Mouse (Mus musculus) kidney, adult 2 months (tissue): ENCODE results near the gene Cped1. TPM values are rescaled to one million over a fixed set of nuclear protein-coding genes. Genes with fewer than 3 reads are reported as not detected.

Source experiments
- DNase-seq: peaks from one replicate; pipeline ENCODE4 v3.0.0; 2021
- H3K27ac ChIP-seq: fragments of 200-500 bp; 2 replicates; pipeline ENCODE4 v1.5.1; 2012; ENCODE audit warnings: low read depth, low read length, control low read depth, inconsistent platforms; ENCODE audit not compliant: insufficient read depth
- H3K27me3 ChIP-seq: fragments of 200-500 bp; replicated peaks from 2 replicates; pipeline ENCODE4 v1.6.1; 2012; ENCODE audit warnings: mild to moderate bottlenecking, moderate library complexity, low read length, inconsistent platforms; ENCODE audit not compliant: control insufficient read depth, insufficient read depth
- H3K36me3 ChIP-seq: fragments of 200-500 bp; 2 replicates; pipeline ENCODE4 v1.6.1; 2012; ENCODE audit warnings: mild to moderate bottlenecking, moderate library complexity, low read length, inconsistent platforms; ENCODE audit not compliant: control insufficient read depth, insufficient read depth
- H3K4me1 ChIP-seq: fragments of 200-500 bp; 2 replicates; pipeline ENCODE4 v1.6.1; 2011; ENCODE audit warnings: low read length; ENCODE audit not compliant: control insufficient read depth, insufficient read depth
- H3K4me3 ChIP-seq: fragments of 200-500 bp; 2 replicates; pipeline ENCODE4 v1.5.1; 2011; ENCODE audit warnings: mild to moderate bottlenecking, low read depth, low read length, control low read depth; ENCODE audit not compliant: insufficient read depth
- CTCF ChIP-seq: fragments of 200-500 bp; conservative IDR thresholded peaks from 2 replicates; pipeline ENCODE4 v1.5.1; 2011; ENCODE audit warnings: low read depth, mild to moderate bottlenecking, control low read depth, low read length, moderate library complexity, mixed read lengths; ENCODE audit not compliant: insufficient read depth, insufficient read length
- POLR2A ChIP-seq: fragments of 200-500 bp; IDR thresholded peaks from one replicate; pipeline ENCODE4 v1.6.1; 2011; ENCODE audit warnings: low read depth, low read length, control low read depth
- WGBS: fragments of 180-500 bp; shearing (Covaris S2); methylation state at CpG from one replicate; pipeline ENCODE4 v1.1.7; 2018; 5-methylcytosine and 5-hydroxymethylcytosine counted together
- polyA plus RNA-seq: library from polyadenylated mRNA; depleted of rRNA; stranded (reverse); fragments of >200 nt; gene quantifications from 2 replicates; pipeline ENCODE4 v1.2.3, GENCODE M21; 2012

The Cped1 gene
- polyA plus RNA-seq, 1 experiment, result 6.2 TPM

DNA sequence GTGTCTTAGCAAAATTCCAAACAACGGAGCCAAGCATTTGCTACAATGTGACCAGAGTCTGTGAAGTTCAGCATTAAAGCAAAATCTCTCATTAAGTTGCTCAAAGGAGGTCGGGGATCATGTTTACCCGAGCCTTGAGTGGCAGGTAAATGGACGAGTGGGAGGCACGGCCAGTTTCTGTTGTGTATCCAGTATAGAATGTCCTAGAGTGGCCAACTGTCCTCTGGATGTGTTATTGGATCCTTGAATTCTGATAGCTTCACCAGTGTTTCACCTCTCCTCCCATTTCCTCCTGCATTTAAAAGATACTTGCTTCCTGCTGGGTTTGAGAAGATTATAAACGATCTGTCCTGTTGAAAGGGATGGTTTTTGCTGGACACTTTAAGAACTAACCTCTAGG is 14.4 kb downstream of the Cped1 start:
- DNase-seq, result no peak
- Histone ChIP-seq H3K4me1 (0 out of 2 replicates have a peak, but pooled peaks cover 2% of the 10 kb centered on the region), H3K27ac (no peak overlapping the region), H3K36me3 (no peaks in the 10 kb centered on the region), H3K27me3 (no peaks in the 10 kb centered on the region), H3K4me3 (no peak overlapping the region)
- TF ChIP-seq POLR2A, result no peak
- TF ChIP-seq CTCF, result no peak
- WGBS, result 30% methylated on average over 6 of the region's 6 CpGs

DNA sequence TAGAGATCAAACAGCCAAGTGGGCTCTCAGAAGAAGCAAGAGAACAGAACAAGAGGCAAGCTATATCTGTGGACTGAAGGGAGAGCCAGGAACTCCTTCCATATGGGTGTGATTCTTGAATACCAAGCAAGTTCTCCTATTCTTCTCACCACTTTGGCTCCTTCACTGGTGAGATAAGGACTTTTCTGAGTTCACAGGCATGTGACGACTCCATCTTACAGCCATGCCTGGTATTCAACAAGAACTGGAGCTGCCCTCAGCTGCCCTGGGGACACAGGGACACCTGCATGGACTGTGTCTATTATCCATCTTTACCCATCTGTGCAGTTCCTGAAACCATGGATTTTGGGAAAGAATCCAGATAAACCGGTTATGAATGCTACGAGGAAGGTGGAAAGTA is 15.2 kb downstream of the Cped1 start:
- H3K27ac ChIP-seq, result no peak overlapping the region
- DNase-seq, result no peak
- 0 out of 2 replicates have a peak, but pooled peaks cover 2% of the 10 kb centered on the region for H3K4me1 ChIP-seq
- WGBS, result 58% methylated on average over 3 of the region's 3 CpGs
- no peak overlapping the region for H3K4me3 ChIP-seq
- TF ChIP-seq CTCF (no peak), POLR2A (no peak)
- no peaks in the 10 kb centered on the region for H3K36me3 ChIP-seq
- H3K27me3 ChIP-seq, result no peaks in the 10 kb centered on the region

DNA sequence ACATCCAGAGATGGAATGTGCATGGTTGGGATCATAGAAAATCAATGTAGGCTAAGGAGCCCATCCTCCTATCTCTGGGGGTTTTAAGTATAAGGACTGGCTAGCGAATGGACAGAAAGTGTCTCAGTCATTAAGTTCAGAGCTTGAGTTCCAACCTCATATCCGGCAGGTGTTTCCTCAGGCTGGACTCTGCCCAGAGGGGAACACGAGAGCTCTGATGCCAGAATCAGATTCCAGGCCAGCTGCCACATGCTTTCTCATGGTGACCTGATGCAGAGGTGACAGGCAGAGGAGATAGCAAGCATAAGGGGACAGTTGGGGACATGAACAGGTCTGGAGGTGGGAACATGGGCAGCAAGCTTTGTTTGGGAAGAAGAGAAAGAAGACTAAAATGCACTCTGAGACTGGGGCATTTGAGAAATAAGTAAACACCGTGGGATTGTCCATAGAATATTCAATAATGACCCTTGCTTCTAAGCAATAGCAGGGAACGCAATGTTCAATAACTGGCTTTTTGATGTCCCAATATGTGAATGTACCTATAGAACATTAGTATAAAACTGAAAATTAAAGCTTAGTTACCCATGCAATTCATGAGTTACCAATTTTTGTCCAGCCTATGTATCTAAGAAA is 15.7 kb downstream of the Cped1 start:
- DNase-seq, result peak; percentile 74
- 59% methylated on average over 5 of the region's 5 CpGs for WGBS
- H3K27me3 ChIP-seq, result no peaks in the 10 kb centered on the region
- H3K36me3 ChIP-seq, result no peaks in the 10 kb centered on the region
- H3K4me3 ChIP-seq, result no peak overlapping the region
- 0 out of 2 replicates have a peak, but pooled peaks cover 2% of the 10 kb centered on the region for H3K4me1 ChIP-seq
- TF ChIP-seq CTCF, result no peak
- TF ChIP-seq POLR2A, result no peak
- no peak overlapping the region for H3K27ac ChIP-seq

DNA sequence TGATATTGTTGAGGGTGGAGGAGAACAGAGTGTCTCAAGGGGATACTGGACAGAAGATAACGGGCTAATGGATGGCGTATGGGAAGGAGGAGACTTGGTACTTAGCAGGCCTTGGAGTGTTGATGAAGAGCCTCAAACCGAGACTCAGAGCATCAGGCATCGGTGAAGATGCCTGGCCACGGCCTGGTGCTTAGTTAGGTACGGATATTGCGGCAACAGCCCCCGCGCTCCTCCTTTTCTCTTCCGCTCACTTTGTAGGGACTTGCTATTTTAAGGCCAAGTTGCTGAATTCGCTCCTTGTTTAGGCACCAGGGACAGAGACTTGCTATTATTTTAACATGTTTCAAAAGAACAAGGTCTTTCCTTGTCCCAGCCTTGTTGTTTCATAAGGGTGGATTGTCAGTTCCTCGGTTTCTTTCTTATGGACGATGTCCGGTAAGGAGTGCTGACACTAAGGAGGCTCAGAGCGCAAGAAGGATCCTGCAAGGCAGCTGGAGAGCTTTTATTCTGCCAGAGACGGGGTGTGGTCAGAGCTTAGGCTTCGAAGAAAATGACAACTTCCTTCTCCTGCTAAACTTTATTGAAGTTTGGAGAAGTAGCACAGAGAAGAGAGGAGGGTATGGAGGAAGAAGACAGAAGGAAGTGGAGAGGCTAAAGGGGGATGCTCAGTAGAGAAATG is 16.9 kb downstream of the Cped1 start:
- Histone ChIP-seq H3K27me3 (no peaks in the 10 kb centered on the region), H3K4me1 (0 out of 2 replicates have a peak, but pooled peaks cover 2% of the 10 kb centered on the region), H3K27ac (peak overlapping the region; percentile 49; the same call in 1 of the 2 replicates), H3K4me3 (no peak overlapping the region), H3K36me3 (no peaks in the 10 kb centered on the region)
- DNase-seq, result no peak
- TF ChIP-seq POLR2A (no peak), CTCF (no peak)
- WGBS, result 49% methylated on average over 17 of the region's 17 CpGs

DNA sequence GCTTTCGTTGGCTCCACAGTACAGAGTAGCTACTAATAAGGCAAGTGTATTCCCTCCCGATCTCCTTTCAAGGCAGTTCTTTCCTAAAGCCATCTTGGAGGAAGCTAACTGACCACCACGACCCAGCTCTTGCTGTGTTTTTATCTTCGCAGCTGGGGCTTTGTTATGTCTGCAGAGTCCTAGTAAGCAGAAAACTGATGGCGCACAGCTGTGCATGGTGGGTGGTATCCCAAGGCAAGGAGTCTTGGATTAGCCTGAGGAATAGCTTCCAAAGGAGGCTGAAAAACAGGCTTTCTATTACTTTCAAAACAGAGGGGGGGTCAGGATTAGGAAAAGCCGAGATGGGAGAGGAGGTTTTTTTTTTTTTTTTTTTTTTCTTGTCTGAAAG is 17.5 kb downstream of the Cped1 start:
- 30% methylated on average over 6 of the region's 6 CpGs for WGBS
- no peak overlapping the region for H3K4me3 ChIP-seq
- no peak for TF ChIP-seq POLR2A
- TF ChIP-seq CTCF, result no peak

DNA sequence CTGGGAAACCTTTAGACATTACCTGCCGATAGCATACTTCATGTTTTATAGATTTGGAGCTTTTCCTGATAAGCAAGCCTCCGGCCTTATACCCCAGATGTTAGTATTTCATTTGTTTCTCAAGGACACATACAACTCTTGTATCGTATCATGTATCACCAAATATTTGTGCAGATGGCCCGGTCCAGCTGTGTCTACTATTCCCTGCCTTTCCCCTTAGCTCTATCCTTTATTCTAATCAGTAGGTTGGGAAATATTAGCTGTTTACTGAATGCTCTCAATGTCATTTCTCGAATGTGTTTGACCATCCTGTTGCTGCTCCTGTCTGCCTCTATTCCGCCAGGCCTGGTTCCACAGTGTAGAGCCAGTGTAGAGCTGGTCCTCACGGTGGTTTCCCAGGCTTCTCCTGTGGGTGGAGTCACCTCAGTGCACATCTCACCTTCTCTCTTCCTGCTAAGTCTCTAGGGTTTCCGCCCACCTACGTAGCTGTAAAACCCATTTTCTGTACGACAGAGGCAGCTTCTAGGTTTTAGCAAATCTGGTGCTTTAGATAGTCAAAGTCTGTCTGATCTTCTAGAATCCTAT is 18.3 kb downstream of the Cped1 start:
- H3K4me1 ChIP-seq, result 0 out of 2 replicates have a peak, but pooled peaks cover 2% of the 10 kb centered on the region
- WGBS, result 67% methylated on average over 10 of the region's 10 CpGs
- no peak overlapping the region for H3K27ac ChIP-seq
- TF ChIP-seq POLR2A, result no peak
- no peak for TF ChIP-seq CTCF
- no peaks in the 10 kb centered on the region for H3K36me3 ChIP-seq
- H3K4me3 ChIP-seq, result no peak overlapping the region
- no peak for DNase-seq
- H3K27me3 ChIP-seq, result no peaks in the 10 kb centered on the region

More for the DNA sequence above, 17.5 kb downstream of the Cped1 start:
- peak; percentile 42 for DNase-seq
- Histone ChIP-seq H3K36me3 (no peaks in the 10 kb centered on the region), H3K27ac (peak overlapping the region; percentile 49; the same call in 1 of the 2 replicates), H3K4me1 (0 out of 2 replicates have a peak, but pooled peaks cover 2% of the 10 kb centered on the region), H3K27me3 (no peaks in the 10 kb centered on the region)

DNA sequence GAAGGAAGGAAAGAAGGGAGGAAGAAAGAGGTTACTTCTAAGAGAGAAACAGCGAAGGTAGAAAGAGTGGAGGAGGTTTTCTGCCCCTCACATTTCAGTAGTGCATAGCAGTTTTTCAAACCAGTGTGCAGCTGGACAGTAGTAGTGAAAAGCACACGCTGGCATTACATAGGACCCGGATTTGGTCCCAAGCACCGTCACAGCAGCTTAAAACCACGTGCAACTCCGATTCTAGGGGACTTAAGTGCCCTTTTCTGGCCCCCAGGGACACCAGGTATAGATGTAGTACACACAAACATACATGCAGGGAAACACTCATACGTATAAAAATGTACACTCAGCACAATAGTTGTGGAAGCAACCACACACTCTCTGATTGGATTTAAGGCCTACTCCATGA is 22.6 kb downstream of the Cped1 start:
- 88% methylated on average over 7 of the region's 7 CpGs for WGBS
- TF ChIP-seq CTCF (no peak), POLR2A (no peak)
- Histone ChIP-seq H3K4me1 (no peaks in the 10 kb centered on the region), H3K36me3 (no peaks in the 10 kb centered on the region), H3K27ac (no peak overlapping the region), H3K4me3 (no peak overlapping the region), H3K27me3 (no peaks in the 10 kb centered on the region)
- no peak for DNase-seq
